Mouse (Mus musculus) embryo, embryonic 11 days (tissue): ENCODE measurements around the gene Scyl2.

Source experiments
- DNase-seq: peaks from one replicate; pipeline ENCODE4 v3.0.0-alpha.2; 2015

Gene Scyl2

GRCm38 (mm10) chr10:89592797-89593196, 93.3 kb downstream of the Scyl2 start:
- DNase-seq, result peak; percentile 28

GRCm38 (mm10) chr10:89589877-89590276, 96.2 kb downstream of the Scyl2 start:
- DNase-seq, result no peak
